Comparison of ENCODE assay signal across 20 mouse cellular contexts in the genomic region with DNA sequence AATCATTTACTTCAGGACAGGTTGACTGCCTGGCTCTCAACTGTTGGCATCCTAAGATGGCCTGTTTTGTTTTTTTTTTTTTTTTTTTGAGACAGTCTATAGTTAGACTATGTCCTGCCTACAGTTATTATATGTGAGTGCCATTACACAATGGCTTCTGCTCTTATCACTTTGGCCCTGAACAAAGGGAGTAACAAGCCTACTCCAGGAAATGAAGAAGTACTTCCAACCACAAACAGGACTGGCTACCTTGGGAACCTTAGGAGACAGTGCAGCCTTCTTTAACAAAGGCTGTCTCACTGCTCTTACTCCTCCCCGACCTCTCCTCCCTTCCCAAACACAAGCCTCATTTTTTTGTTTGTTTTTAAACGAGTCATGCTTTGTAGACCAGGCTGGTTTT. TPM values are rescaled to one million over a fixed set of nuclear protein-coding genes. Genes with fewer than 3 reads are reported as not detected.
DNase-seq lines count a peak whose midpoint lies in the region; ATAC-seq lines count a peak whose summit lies in the region.
"Had no signal": no experiment of that assay in that cellular context is flagged by ENCODE, and none has a peak within 500 bp of the region (broad histone marks: within the 10 kb centered on the region; RNA-seq: fewer than 3 reads in every experiment).

No protein-coding gene starts in this region.

- no peak overlapping the region for H3K9ac ChIP-seq in heart, embryonic 16.5 days (ENCODE audit: low read length)
- H3K9ac ChIP-seq in lung, embryonic 15.5 days: no peak overlapping the region
- H3K9ac ChIP-seq in intestine, embryonic 14.5 days (ENCODE audit: low read length): no peak overlapping the region
- no peak overlapping the region for H3K9ac ChIP-seq in stomach, embryonic 16.5 days (ENCODE audit: low read length)
- H3K9ac ChIP-seq: forebrain, embryonic 15.5 days; liver, postnatal 0 days; neural tube, embryonic 12.5 days had no signal

- intact Hi-C loops in heart, postnatal 14 days (cut with DNase I): no loop called here

- H3K27ac ChIP-seq in heart, embryonic 16.5 days (ENCODE audit: low read length): peak overlapping the region; percentile 62
- peak overlapping the region; percentile 43; the same call in 1 of the 2 replicates for H3K27ac ChIP-seq in lung, embryonic 15.5 days
- H3K27ac ChIP-seq in intestine, embryonic 14.5 days (ENCODE audit: low read depth): peak overlapping the region; percentile 9; the same call in 1 of the 2 replicates
- H3K27ac ChIP-seq in stomach, embryonic 16.5 days (ENCODE audit: low read length): peak overlapping the region; percentile 50
- H3K27ac ChIP-seq: embryonic facial prominence, embryonic 10.5 days; forebrain, embryonic 15.5 days; hindbrain, postnatal 0 days; neural tube, embryonic 12.5 days had no signal

- no peak overlapping the region for H3K4me3 ChIP-seq in heart, embryonic 16.5 days (ENCODE audit: low read length)
- no peak overlapping the region for H3K4me3 ChIP-seq in lung, embryonic 15.5 days
- no peak overlapping the region for H3K4me3 ChIP-seq in intestine, embryonic 14.5 days (ENCODE audit: low read depth, low read length)
- H3K4me3 ChIP-seq in stomach, embryonic 16.5 days (replicated peaks; ENCODE audit: low read length): no peak overlapping the region
- H3K4me3 ChIP-seq: embryonic facial prominence, embryonic 10.5 days; erythroblast, embryonic 14.5 days; forebrain, embryonic 15.5 days; neural tube, embryonic 12.5 days had no signal

- no peaks in the 10 kb centered on the region for H3K36me3 ChIP-seq in heart, embryonic 16.5 days (ENCODE audit: control insufficient read depth, insufficient read depth)
- H3K36me3 ChIP-seq in lung, embryonic 15.5 days: peaks cover 6% of the 10 kb centered on the region; the same call in 1 of the 2 replicates
- H3K36me3 ChIP-seq in intestine, embryonic 14.5 days (ENCODE audit: control insufficient read depth, insufficient read depth, low read length): peaks cover 25% of the 10 kb centered on the region
- no peaks in the 10 kb centered on the region for H3K36me3 ChIP-seq in stomach, embryonic 16.5 days (ENCODE audit: control insufficient read depth, insufficient read depth, low read length)
- H3K36me3 ChIP-seq: neural tube, embryonic 12.5 days had no signal

- no peak overlapping the region for H3K4me2 ChIP-seq in heart, embryonic 16.5 days (ENCODE audit: low read depth, low read length)
- no peak overlapping the region for H3K4me2 ChIP-seq in lung, embryonic 15.5 days
- no peak overlapping the region for H3K4me2 ChIP-seq in intestine, embryonic 14.5 days (ENCODE audit: low read length)
- H3K4me2 ChIP-seq in stomach, embryonic 16.5 days (ENCODE audit: low read depth, low read length): no peak overlapping the region
- H3K4me2 ChIP-seq: forebrain, embryonic 15.5 days; neural tube, embryonic 12.5 days had no signal

- no peaks in the 10 kb centered on the region for H3K9me3 ChIP-seq in heart, embryonic 16.5 days (replicated peaks; ENCODE audit: control insufficient read depth, low read length)
- no peaks in the 10 kb centered on the region for H3K9me3 ChIP-seq in lung, embryonic 15.5 days
- H3K9me3 ChIP-seq in intestine, embryonic 14.5 days (ENCODE audit: control insufficient read depth, low read length): no peaks in the 10 kb centered on the region
- no peaks in the 10 kb centered on the region for H3K9me3 ChIP-seq in stomach, embryonic 16.5 days (replicated peaks; ENCODE audit: control insufficient read depth, low read length)
- H3K9me3 ChIP-seq: embryonic facial prominence, embryonic 10.5 days; forebrain, embryonic 15.5 days; neural tube, embryonic 12.5 days had no signal

- no peak for ATAC-seq in heart, embryonic 16.5 days (replicated peaks; ENCODE audit: extremely low read depth, insufficient read depth, low FRiP score)
- no peak for ATAC-seq in lung, embryonic 15.5 days (ENCODE audit: borderline replicate concordance, extremely low read depth, low FRiP score, low TSS enrichment)
- ATAC-seq in intestine, embryonic 14.5 days (replicated peaks; ENCODE audit: low FRiP score, low TSS enrichment, low read depth): no peak
- ATAC-seq in stomach, embryonic 16.5 days (ENCODE audit: insufficient read depth, low FRiP score): no peak
- ATAC-seq: CD4-positive, CD25-positive, alpha-beta regulatory T cell, adult 4 months; forebrain, embryonic 15.5 days; hindbrain, postnatal 0 days; liver, postnatal 0 days; midbrain, embryonic 16.5 days had no signal

- no peak for DNase-seq in heart, postnatal 14 days
- no peak for DNase-seq in lung, postnatal 25 days (ENCODE audit: low spot score)
- no peak for DNase-seq in intestine, embryonic 14.5 days (ENCODE audit: low spot score)
- DNase-seq in thymus, adult 18-20 months: no peak
- DNase-seq: cerebellum, postnatal 14 days; heart, postnatal 10 days; liver, postnatal 0 days; right cerebral cortex, postnatal 4 days; thymus, postnatal 25 days had no signal

- peaks cover 12% of the 10 kb centered on the region for H3K4me1 ChIP-seq in heart, embryonic 16.5 days (ENCODE audit: control insufficient read depth, insufficient read depth, low read length)
- H3K4me1 ChIP-seq in lung, embryonic 15.5 days: peaks cover 6% of the 10 kb centered on the region; the same call in 1 of the 2 replicates
- peaks cover 6% of the 10 kb centered on the region; the same call in 1 of the 2 replicates for H3K4me1 ChIP-seq in intestine, embryonic 14.5 days (replicated peaks; ENCODE audit: control insufficient read depth, insufficient read depth, low read length)
- H3K4me1 ChIP-seq in stomach, embryonic 16.5 days (ENCODE audit: control insufficient read depth, insufficient read depth, low read length): peaks cover 11% of the 10 kb centered on the region

- H3K27me3 ChIP-seq in heart, embryonic 16.5 days (ENCODE audit: control insufficient read depth, insufficient read depth, low read length): no peaks in the 10 kb centered on the region
- H3K27me3 ChIP-seq in lung, embryonic 15.5 days: no peaks in the 10 kb centered on the region
- H3K27me3 ChIP-seq in intestine, embryonic 14.5 days (replicated peaks; ENCODE audit: control insufficient read depth, insufficient read depth, low read length): no peaks in the 10 kb centered on the region
- no peaks in the 10 kb centered on the region for H3K27me3 ChIP-seq in stomach, embryonic 16.5 days (ENCODE audit: control insufficient read depth, insufficient read depth, low read length)
- H3K27me3 ChIP-seq: forebrain, embryonic 15.5 days; neural tube, embryonic 12.5 days had no signal

- 37% methylated on average over 2 of the region's 2 CpGs for WGBS in heart, embryonic 16.5 days
- 23% methylated on average over 2 of the region's 2 CpGs for WGBS in lung, embryonic 15.5 days
- 33% methylated on average over 2 of the region's 2 CpGs for WGBS in intestine, embryonic 14.5 days
- 28% methylated on average over 2 of the region's 2 CpGs for WGBS in stomach, embryonic 16.5 days

RNA-seq across cellular contexts. Expression of a gene that starts 5.4 kb away (rescaled TPM):
- polyA plus RNA-seq in heart, embryonic 16.5 days (2015; fragmentation: Nextera tagmentation; extraction: Ambion mirVana): 14.7 and 17.1 TPM in 2 replicates
- 10 to 100 TPM; 24.0 to 27.5 TPM for total RNA-seq in heart, postnatal 14 days (2021)
- 16.2 and 19.2 TPM in 2 replicates for polyA plus RNA-seq in lung, embryonic 15.5 days (2015; fragmentation: Nextera tagmentation; extraction: Ambion mirVana)
- 20.2 and 21.8 TPM in 2 replicates for polyA plus RNA-seq in intestine, embryonic 14.5 days (2014; fragmentation: Nextera tagmentation; extraction: Ambion mirVana)
- 18.5 and 21.8 TPM in 2 replicates for polyA plus RNA-seq in stomach, embryonic 16.5 days (2015; fragmentation: Nextera tagmentation; extraction: Ambion mirVana)

RNA-seq across cellular contexts. Expression of a gene that starts 25.0 kb away (rescaled TPM):
- polyA plus RNA-seq in heart, embryonic 16.5 days (2015; fragmentation: Nextera tagmentation; extraction: Ambion mirVana): 203 and 204 TPM in 2 replicates
- 100 to 1,000 TPM; 149 to 167 TPM for total RNA-seq in heart, postnatal 14 days (2021)
- 264 and 286 TPM in 2 replicates for polyA plus RNA-seq in lung, embryonic 15.5 days (2015; fragmentation: Nextera tagmentation; extraction: Ambion mirVana)
- polyA plus RNA-seq in intestine, embryonic 14.5 days (2014; fragmentation: Nextera tagmentation; extraction: Ambion mirVana): 113 and 122 TPM in 2 replicates
- 95.8 and 106 TPM in 2 replicates for polyA plus RNA-seq in stomach, embryonic 16.5 days (2015; fragmentation: Nextera tagmentation; extraction: Ambion mirVana)
- total RNA-seq: megakaryocyte, adult 5-6 weeks had no signal
- polyA plus RNA-seq: CD4-positive, CD25-positive, alpha-beta regulatory T cell, adult 4 months had no signal

RNA-seq across cellular contexts. Expression of a gene that starts 32.7 kb away (rescaled TPM):
- polyA plus RNA-seq in heart, embryonic 16.5 days (2015; fragmentation: Nextera tagmentation; extraction: Ambion mirVana): 105 and 107 TPM in 2 replicates
- 10 to 100 TPM; 76.4 to 81.0 TPM for total RNA-seq in heart, postnatal 14 days (2021)
- 127 and 128 TPM in 2 replicates for polyA plus RNA-seq in lung, embryonic 15.5 days (2015; fragmentation: Nextera tagmentation; extraction: Ambion mirVana)
- 143 and 150 TPM in 2 replicates for polyA plus RNA-seq in intestine, embryonic 14.5 days (2014; fragmentation: Nextera tagmentation; extraction: Ambion mirVana)
- polyA plus RNA-seq in stomach, embryonic 16.5 days (2015; fragmentation: Nextera tagmentation; extraction: Ambion mirVana): 133 and 141 TPM in 2 replicates

RNA-seq across cellular contexts. Expression of a gene that starts 39.5 kb away (rescaled TPM):
- polyA plus RNA-seq in heart, embryonic 16.5 days (2015; fragmentation: Nextera tagmentation; extraction: Ambion mirVana): 6.8 and 7.3 TPM in 2 replicates
- 10 to 100 TPM in 1 of 2 experiments, 1 to 10 TPM in 1; 7.0 to 11.7 TPM for total RNA-seq in heart, postnatal 14 days (2021)
- 3.7 and 5.0 TPM in 2 replicates for polyA plus RNA-seq in lung, embryonic 15.5 days (2015; fragmentation: Nextera tagmentation; extraction: Ambion mirVana)
- 12.6 and 14.4 TPM in 2 replicates for polyA plus RNA-seq in intestine, embryonic 14.5 days (2014; fragmentation: Nextera tagmentation; extraction: Ambion mirVana)
- 23.5 and 28.0 TPM in 2 replicates for polyA plus RNA-seq in stomach, embryonic 16.5 days (2015; fragmentation: Nextera tagmentation; extraction: Ambion mirVana)

RNA-seq across cellular contexts. Expression of a gene that starts 45.6 kb away (rescaled TPM):
- 0.16 and 0.60 TPM in 2 replicates for polyA plus RNA-seq in heart, embryonic 16.5 days (2015; fragmentation: Nextera tagmentation; extraction: Ambion mirVana)
- not detected for total RNA-seq in heart, postnatal 14 days (2021)
- 0.24 and 0.55 TPM in 2 replicates for polyA plus RNA-seq in lung, embryonic 15.5 days (2015; fragmentation: Nextera tagmentation; extraction: Ambion mirVana)
- 0.23 TPM in 1 of 2 replicates, not detected in the other for polyA plus RNA-seq in intestine, embryonic 14.5 days (2014; fragmentation: Nextera tagmentation; extraction: Ambion mirVana)
- 0.26 and 0.43 TPM in 2 replicates for polyA plus RNA-seq in stomach, embryonic 16.5 days (2015; fragmentation: Nextera tagmentation; extraction: Ambion mirVana)

Comparison
In these comparisons a context has a peak if more than half of its experiments do, and no peak if none do; other contexts are left out.
1. H3K27ac ChIP-seq: peak in every context shown above with its lines; median percentile 62 in heart, embryonic 16.5 days; 50 in stomach, embryonic 16.5 days; 43 in lung, embryonic 15.5 days; 9 in intestine, embryonic 14.5 days.